Mouse (Mus musculus) limb, embryonic 15.5 days (tissue): Measurements from ENCODE around the gene Pard6a. TPM values are rescaled to one million over a fixed set of nuclear protein-coding genes. Genes with fewer than 3 reads are reported as not detected.

ENCODE experiments used
- ATAC-seq: fragments of 200-750 bp; cut with Nextera tagmentation; 2 replicates; pipeline ENCODE4 v1.8.0; 2017; ENCODE audit warnings: low read depth, moderate TSS enrichment; ENCODE audit not compliant: insufficient number of reproducible peaks, low FRiP score, low TSS enrichment
- H3K27ac ChIP-seq: fragments of 300-500 bp; sonication (generic); 2 replicates; pipeline ENCODE4 v1.5.1; 2015; ENCODE audit warnings: moderate library complexity, mild to moderate bottlenecking, inconsistent platforms
- H3K27me3 ChIP-seq: fragments of 300-500 bp; sonication (generic); 2 replicates; pipeline ENCODE4 v1.6.1; 2015; ENCODE audit warnings: inconsistent platforms
- H3K36me3 ChIP-seq: fragments of 300-500 bp; sonication (generic); 2 replicates; pipeline ENCODE4 v1.6.1; 2015; ENCODE audit warnings: inconsistent platforms
- H3K4me1 ChIP-seq: fragments of 300-500 bp; sonication (generic); 2 replicates; pipeline ENCODE4 v1.6.1; 2015; ENCODE audit warnings: inconsistent platforms
- H3K4me2 ChIP-seq: fragments of 300-500 bp; sonication (generic); 2 replicates; pipeline ENCODE4 v1.6.1; 2015; ENCODE audit warnings: mild to moderate bottlenecking, inconsistent platforms
- H3K4me3 ChIP-seq: fragments of 300-500 bp; sonication (generic); 2 replicates; pipeline ENCODE4 v1.5.1; 2015; ENCODE audit warnings: mild to moderate bottlenecking, inconsistent platforms
- H3K9ac ChIP-seq: fragments of 300-500 bp; sonication (generic); 2 replicates; pipeline ENCODE4 v1.6.1; 2015; ENCODE audit warnings: inconsistent platforms
- H3K9me3 ChIP-seq: fragments of 300-500 bp; sonication (generic); 2 replicates; pipeline ENCODE4 v1.6.1; 2016; ENCODE audit warnings: inconsistent platforms
- WGBS: fragments of 180-500 bp; shearing (Covaris S2); methylation state at CpG from one replicate; pipeline ENCODE4 v1.1.7; 2015; 5-methylcytosine and 5-hydroxymethylcytosine counted together
- polyA plus RNA-seq: library from polyadenylated mRNA; unstranded; fragments of >200 nt; fragmentation: Nextera tagmentation; extraction: Ambion mirVana; gene quantifications from 2 replicates; pipeline ENCODE4 v1.2.1, GENCODE M21; 2015

The Pard6a gene
- polyA plus RNA-seq, 1 experiment from 2014 or later: 17.5 TPM

GRCm38 (mm10) chr8:105719637-105720036 is 18.7 kb downstream of the Pard6a start:
- Histone ChIP-seq H3K27ac (no peak overlapping the region), H3K4me3 (no peak overlapping the region), H3K27me3 (no peaks in the 10 kb centered on the region), H3K9me3 (no peaks in the 10 kb centered on the region), H3K9ac (no peak overlapping the region), H3K4me2 (no peak overlapping the region), H3K4me1 (0 out of 2 replicates have a peak, but pooled peaks cover 3% of the 10 kb centered on the region), H3K36me3 (peaks cover 22% of the 10 kb centered on the region)
- ATAC-seq: no peak
- 91% methylated on average over 4 of the region's 4 CpGs for WGBS

- no peak overlapping the region for H3K4me2 ChIP-seq
- H3K27me3 ChIP-seq: no peaks in the 10 kb centered on the region
- no peak overlapping the region for H3K4me3 ChIP-seq
- H3K4me1 ChIP-seq: no peaks in the 10 kb centered on the region
- peaks cover 31% of the 10 kb centered on the region for H3K36me3 ChIP-seq
- no peak overlapping the region for H3K27ac ChIP-seq
- H3K9me3 ChIP-seq: no peaks in the 10 kb centered on the region
- no peak for ATAC-seq
- 94% methylated on average over 9 of the region's 9 CpGs for WGBS
- no peak overlapping the region for H3K9ac ChIP-seq
Observed at GRCm38 (mm10) chr8:105722861-105723260, 21.9 kb downstream of the Pard6a start.

GRCm38 (mm10) chr8:105725726-105726125 is 24.8 kb downstream of the Pard6a start:
- 75% methylated on average over 5 of the region's 5 CpGs for WGBS

GRCm38 (mm10) chr8:105727397-105728124 is 26.6 kb downstream of the Pard6a start:
- Histone ChIP-seq H3K36me3 (peaks cover 30% of the 10 kb centered on the region), H3K4me1 (no peaks in the 10 kb centered on the region), H3K9ac (no peak overlapping the region), H3K4me2 (no peak overlapping the region), H3K9me3 (no peaks in the 10 kb centered on the region), H3K27ac (peak overlapping the region; percentile 2; the same call in 1 of the 2 replicates), H3K4me3 (no peak overlapping the region), H3K27me3 (no peaks in the 10 kb centered on the region)
- ATAC-seq: no peak
- 83% methylated on average over 18 of the region's 18 CpGs for WGBS

More at GRCm38 (mm10) chr8:105725726-105726125, 24.8 kb downstream of the Pard6a start:
- ATAC-seq: no peak
- no peak overlapping the region for H3K4me2 ChIP-seq
- no peak overlapping the region for H3K9ac ChIP-seq
- no peaks in the 10 kb centered on the region for H3K4me1 ChIP-seq
- H3K4me3 ChIP-seq: no peak overlapping the region
- no peaks in the 10 kb centered on the region for H3K9me3 ChIP-seq
- H3K27ac ChIP-seq: no peak overlapping the region
- H3K27me3 ChIP-seq: no peaks in the 10 kb centered on the region
- peaks cover 33% of the 10 kb centered on the region for H3K36me3 ChIP-seq

GRCm38 (mm10) chr8:105732186-105732585 is 31.2 kb downstream of the Pard6a start:
- Histone ChIP-seq H3K4me1 (no peaks in the 10 kb centered on the region), H3K36me3 (peaks cover 9% of the 10 kb centered on the region), H3K4me3 (no peak overlapping the region), H3K27ac (no peak overlapping the region), H3K4me2 (no peak overlapping the region), H3K9ac (no peak overlapping the region), H3K27me3 (no peaks in the 10 kb centered on the region), H3K9me3 (no peaks in the 10 kb centered on the region)
- WGBS: 91% methylated on average over 5 of the region's 5 CpGs
- ATAC-seq: no peak

- Histone ChIP-seq H3K9me3 (no peaks in the 10 kb centered on the region), H3K4me3 (no peak overlapping the region), H3K9ac (no peak overlapping the region), H3K27ac (no peak overlapping the region), H3K36me3 (no peaks in the 10 kb centered on the region), H3K4me2 (no peak overlapping the region), H3K27me3 (no peaks in the 10 kb centered on the region), H3K4me1 (no peaks in the 10 kb centered on the region)
- ATAC-seq: no peak
- 79% methylated on average over 5 of the region's 5 CpGs for WGBS
Observed at GRCm38 (mm10) chr8:105739216-105739615, 38.3 kb downstream of the Pard6a start.

- WGBS: 81% methylated on average over 4 of the region's 4 CpGs
- no peaks in the 10 kb centered on the region for H3K9me3 ChIP-seq
- no peaks in the 10 kb centered on the region for H3K27me3 ChIP-seq
- H3K4me3 ChIP-seq: no peak overlapping the region
- no peak overlapping the region for H3K27ac ChIP-seq
- H3K4me2 ChIP-seq: no peak overlapping the region
- no peak overlapping the region for H3K9ac ChIP-seq
- ATAC-seq: no peak
- H3K4me1 ChIP-seq: no peaks in the 10 kb centered on the region
- no peaks in the 10 kb centered on the region for H3K36me3 ChIP-seq
Observed at GRCm38 (mm10) chr8:105743301-105743700, 42.4 kb downstream of the Pard6a start.

GRCm38 (mm10) chr8:105750606-105751005 is 49.7 kb downstream of the Pard6a start:
- 11% methylated on average over 11 of the region's 11 CpGs for WGBS
- Histone ChIP-seq H3K27ac (peak overlapping the region; percentile 40; the same call in 1 of the 2 replicates), H3K27me3 (no peaks in the 10 kb centered on the region), H3K9ac (no peak overlapping the region), H3K4me1 (peaks cover 14% of the 10 kb centered on the region), H3K9me3 (no peaks in the 10 kb centered on the region), H3K4me3 (no peak overlapping the region), H3K36me3 (no peaks in the 10 kb centered on the region), H3K4me2 (peak overlapping the region; percentile 29)
- ATAC-seq: no peak

Other genes starting within 250 kb of the Pard6a start
- 160 and 305 TPM in 2 replicates for gene Tppp3, start 229.6 kb upstream of the Pard6a start, polyA plus RNA-seq
- gene Zdhhc1, start 204.2 kb upstream of the Pard6a start, polyA plus RNA-seq: 40.0 and 42.2 TPM in 2 replicates
- 1.2 and 1.9 TPM in 2 replicates for gene Hsd11b2, start 182.4 kb upstream of the Pard6a start, polyA plus RNA-seq
- gene Atp6v0d1, start 135.1 kb upstream of the Pard6a start, polyA plus RNA-seq: 97.4 and 103 TPM in 2 replicates
- gene Ripor1, start 95.9 kb upstream of the Pard6a start, polyA plus RNA-seq: 20.9 and 24.6 TPM in 2 replicates
- gene Ctcf, start 64.6 kb upstream of the Pard6a start, polyA plus RNA-seq: 93.8 and 108 TPM in 2 replicates
- gene Agrp, start 63.8 kb upstream of the Pard6a start, polyA plus RNA-seq: 1.8 and 2.4 TPM in 2 replicates
- 0.47 and 0.58 TPM in 2 replicates for gene Carmil2, start 14.9 kb upstream of the Pard6a start, polyA plus RNA-seq
- 62.6 and 63.2 TPM in 2 replicates for gene Acd, start within 50 bp of the Pard6a start, polyA plus RNA-seq
- gene 4933405L10Rik, start 6.5 kb downstream of the Pard6a start, polyA plus RNA-seq: 0.12 TPM in 1 of 2 replicates, not detected in the other
- gene Enkd1, start 7.1 kb downstream of the Pard6a start, polyA plus RNA-seq: 21.7 and 23.0 TPM in 2 replicates
- gene Gfod2, start 57.5 kb downstream of the Pard6a start, polyA plus RNA-seq: 20.1 and 22.1 TPM in 2 replicates
- gene Ranbp10, start 126.2 kb downstream of the Pard6a start, polyA plus RNA-seq: 11.1 and 11.7 TPM in 2 replicates
- gene Tsnaxip1, start 126.6 kb downstream of the Pard6a start, polyA plus RNA-seq: 0.28 and 0.47 TPM in 2 replicates
- 42.3 and 44.7 TPM in 2 replicates for gene Cenpt, start 152.1 kb downstream of the Pard6a start, polyA plus RNA-seq
- 71.2 and 73.0 TPM in 2 replicates for gene Thap11, start 154.0 kb downstream of the Pard6a start, polyA plus RNA-seq
- 195 and 202 TPM in 2 replicates for gene Nutf2, start 159.4 kb downstream of the Pard6a start, polyA plus RNA-seq
- gene Edc4, start 179.7 kb downstream of the Pard6a start, polyA plus RNA-seq: 47.3 and 49.5 TPM in 2 replicates
- 0.26 and 0.41 TPM in 2 replicates for gene Nrn1l, start 192.4 kb downstream of the Pard6a start, polyA plus RNA-seq
- 36.1 and 38.6 TPM in 2 replicates for gene Pskh1, start 199.3 kb downstream of the Pard6a start, polyA plus RNA-seq
- gene Ctrl, start 232.7 kb downstream of the Pard6a start, polyA plus RNA-seq: 0.96 and 1.1 TPM in 2 replicates
- 30.0 and 30.7 TPM in 2 replicates for gene Psmb10, start 237.3 kb downstream of the Pard6a start, polyA plus RNA-seq
- gene Lcat, start 242.2 kb downstream of the Pard6a start, polyA plus RNA-seq: 3.1 and 3.2 TPM in 2 replicates